Mouse (Mus musculus) testis, postnatal 10 days (tissue): ENCODE data around the gene Abhd14b.

ENCODE experiments used
- DNase-seq: peaks from one replicate; pipeline ENCODE4 v3.0.0; 2021; ENCODE audit warnings: low spot score

Gene Abhd14b

GRCm38 (mm10) chr9:106429221-106430014 lies 17.8 kb upstream of the Abhd14b start, which contains the start of gene Rpl29:
Gene Rpl29 (plus strand): TSS chr9:106429454.
- peak; percentile 97 for DNase-seq

- DNase-seq, result no peak
These were observed 17.3 kb upstream of the Abhd14b start for GRCm38 (mm10) chr9:106430015-106430264.

- DNase-seq, result no peak
These were observed 13.9 kb upstream of the Abhd14b start for GRCm38 (mm10) chr9:106433389-106433788.

GRCm38 (mm10) chr9:106436566-106436965 lies 10.7 kb upstream of the Abhd14b start:
- DNase-seq, result no peak

GRCm38 (mm10) chr9:106442680-106443079 lies 4.6 kb upstream of the Abhd14b start:
- DNase-seq, result no peak

- DNase-seq, result no peak
These were observed 2.4 kb upstream of the Abhd14b start for GRCm38 (mm10) chr9:106444836-106445235.

GRCm38 (mm10) chr9:106447951-106448350 lies 692 bp downstream of the Abhd14b start:
- no peak for DNase-seq

- peak; percentile 76 for DNase-seq
These were observed 1.3 kb downstream of the Abhd14b start for GRCm38 (mm10) chr9:106448498-106449031.

GRCm38 (mm10) chr9:106449947-106450346 lies 2.7 kb downstream of the Abhd14b start:
- DNase-seq, result no peak

- peak; percentile 69 for DNase-seq
These were observed 3.4 kb downstream of the Abhd14b start for GRCm38 (mm10) chr9:106450661-106451060.

GRCm38 (mm10) chr9:106451298-106451697 lies 4.0 kb downstream of the Abhd14b start:
- DNase-seq, result no peak

- DNase-seq, result no peak
These were observed 4.6 kb downstream of the Abhd14b start for GRCm38 (mm10) chr9:106451899-106452298.

GRCm38 (mm10) chr9:106452351-106452750 lies 5.1 kb downstream of the Abhd14b start:
- no peak for DNase-seq

GRCm38 (mm10) chr9:106452821-106453220 lies 5.6 kb downstream of the Abhd14b start:
- peak; percentile 78 for DNase-seq

- peak; percentile 72 for DNase-seq
These were observed 6.2 kb downstream of the Abhd14b start, which contains the start of gene Pcbp4 for GRCm38 (mm10) chr9:106453271-106454070. Gene Pcbp4 (plus strand): TSS chr9:106453291.

GRCm38 (mm10) chr9:106454071-106454761 lies 7.0 kb downstream of the Abhd14b start:
- DNase-seq, result no peak

- DNase-seq, result no peak
These were observed 7.8 kb downstream of the Abhd14b start for GRCm38 (mm10) chr9:106454888-106455681.

GRCm38 (mm10) chr9:106456325-106457162 lies 9.3 kb downstream of the Abhd14b start:
- DNase-seq, result peak; percentile 66

- no peak for DNase-seq
These were observed 9.9 kb downstream of the Abhd14b start for GRCm38 (mm10) chr9:106457163-106457559.

- DNase-seq, result no peak
These were observed 10.7 kb downstream of the Abhd14b start for GRCm38 (mm10) chr9:106457920-106458319.

- no peak for DNase-seq
These were observed 12.7 kb downstream of the Abhd14b start for GRCm38 (mm10) chr9:106459946-106460345.
